Mouse (Mus musculus) thymus, postnatal 36 days (tissue): Measurements from ENCODE around the gene Gm28998.
"Not testable (repeated sequence)": the region's sequence is repeated elsewhere in the genome, so short reads cannot be mapped to it uniquely, and the experiment has no call there.

Experiments used
- DNase-seq, 2 experiments: peaks; one replicate each; pipeline ENCODE4 v3.0.0; 2022; ENCODE audit warnings: mixed read lengths in 2 of 2

Gm28998 gene

DNA sequence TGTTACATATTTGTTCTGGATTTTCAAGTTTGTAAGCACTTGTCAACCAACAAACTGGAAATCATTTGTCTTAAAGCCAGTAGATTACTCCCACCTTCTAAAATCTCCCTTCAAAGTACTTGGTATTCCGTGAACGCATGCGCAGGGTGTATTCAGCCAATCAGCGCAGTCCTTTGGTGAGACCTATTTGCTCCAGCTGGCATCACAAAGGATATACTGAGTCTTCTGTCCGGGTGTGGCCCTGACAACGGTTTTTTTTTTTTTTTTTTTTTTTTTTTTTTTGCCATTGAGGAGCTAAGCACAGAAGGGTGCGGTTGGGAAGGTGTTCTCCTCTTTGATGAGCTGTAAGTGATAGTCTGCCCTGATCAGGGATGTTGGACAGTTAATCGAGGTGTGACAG is at the start of gene Gm28998:
Gene Gm28998 (plus strand): TSS at position 301 of the 400 bp plus-strand sequence.
- DNase-seq = not testable (repeated sequence)
